Mouse (Mus musculus) urinary bladder, adult 2 months (tissue): ENCODE measurements around the gene Rngtt. TPM values are rescaled to one million over a fixed set of nuclear protein-coding genes. Genes with fewer than 3 reads are reported as not detected.

Source experiments
- DNase-seq: peaks from one replicate; pipeline ENCODE4 v3.0.0; 2022; ENCODE audit warnings: low spot score
- polyA plus RNA-seq: library from polyadenylated mRNA; depleted of rRNA; stranded (reverse); fragments of >200 nt; gene quantifications from 2 replicates; pipeline ENCODE4 v1.2.3, GENCODE M21; 2012; rRNA removed

Rngtt gene
- polyA plus RNA-seq, 1 experiment: 4.8 TPM

DNA sequence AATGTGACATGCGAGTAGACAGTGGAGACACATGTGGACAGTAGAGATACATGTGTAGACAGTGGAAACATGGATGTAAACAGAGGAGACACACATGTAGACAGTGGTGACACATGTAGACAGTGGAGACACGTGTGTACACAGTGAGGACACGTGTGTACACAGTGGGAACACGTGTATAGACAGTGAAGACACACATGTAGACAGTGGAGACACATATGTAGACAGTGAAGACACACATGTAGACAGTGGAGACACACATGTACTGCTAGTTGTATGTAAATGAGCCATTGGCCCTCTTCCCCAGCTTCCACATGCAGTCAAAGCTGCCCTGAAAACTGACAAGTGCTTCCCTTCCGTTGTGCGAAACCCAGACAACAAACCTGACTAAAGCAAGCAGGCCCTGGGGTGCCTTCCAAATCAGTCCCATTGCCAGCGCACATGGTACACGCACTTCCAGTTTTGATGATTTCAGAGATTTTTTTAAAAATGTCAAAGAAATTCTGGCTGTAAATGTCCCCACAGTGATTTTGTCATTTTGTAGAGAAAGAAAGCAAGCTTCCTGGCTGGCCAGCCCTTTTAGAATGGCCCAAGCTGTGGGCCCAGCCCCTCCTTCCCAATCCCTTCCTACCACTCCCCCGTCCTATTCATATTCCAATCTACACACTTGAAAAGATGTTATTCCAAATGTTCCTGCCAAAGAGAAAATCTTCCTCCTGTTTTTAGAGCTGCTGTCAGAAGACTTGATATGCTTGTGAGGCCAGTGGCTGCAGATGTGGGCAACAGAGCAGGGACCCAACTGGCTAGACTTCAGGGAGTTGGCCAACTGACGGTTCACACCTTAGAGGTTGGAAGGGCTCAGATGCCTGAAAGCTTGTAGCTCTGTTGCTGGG lies 204.2 kb downstream of the Rngtt start:
- no peak for DNase-seq

GRCm38 (mm10) chr4:33520196-33520595 lies 210.1 kb downstream of the Rngtt start:
- no peak for DNase-seq

GRCm38 (mm10) chr4:33520938-33521337 lies 210.8 kb downstream of the Rngtt start:
- no peak for DNase-seq

- DNase-seq: no peak
Measured at GRCm38 (mm10) chr4:33523774-33524173, 213.7 kb downstream of the Rngtt start.

GRCm38 (mm10) chr4:33524481-33525141 lies 214.5 kb downstream of the Rngtt start:
- DNase-seq: peak; percentile 31

DNA sequence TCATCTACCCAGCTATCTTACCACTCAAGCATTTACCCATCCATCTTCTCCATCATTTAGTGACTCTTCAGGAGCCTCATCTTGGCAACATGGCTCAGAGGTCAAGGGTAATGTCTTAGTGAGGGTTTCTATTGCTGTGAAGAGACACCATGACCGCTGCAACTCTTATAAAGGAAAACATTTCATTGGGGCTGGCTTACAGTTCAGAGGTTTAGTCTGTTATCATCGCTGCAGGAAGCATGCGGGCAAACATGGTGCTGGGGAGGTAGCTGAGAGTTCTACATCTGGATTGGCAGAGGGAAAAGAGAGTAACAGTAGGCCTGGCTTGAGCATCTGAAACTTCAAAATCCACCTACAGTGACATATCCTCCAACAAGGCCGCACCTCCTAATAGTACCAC lies 215.2 kb downstream of the Rngtt start:
- DNase-seq: no peak

GRCm38 (mm10) chr4:33526092-33526491 lies 216.0 kb downstream of the Rngtt start:
- no peak for DNase-seq

DNA sequence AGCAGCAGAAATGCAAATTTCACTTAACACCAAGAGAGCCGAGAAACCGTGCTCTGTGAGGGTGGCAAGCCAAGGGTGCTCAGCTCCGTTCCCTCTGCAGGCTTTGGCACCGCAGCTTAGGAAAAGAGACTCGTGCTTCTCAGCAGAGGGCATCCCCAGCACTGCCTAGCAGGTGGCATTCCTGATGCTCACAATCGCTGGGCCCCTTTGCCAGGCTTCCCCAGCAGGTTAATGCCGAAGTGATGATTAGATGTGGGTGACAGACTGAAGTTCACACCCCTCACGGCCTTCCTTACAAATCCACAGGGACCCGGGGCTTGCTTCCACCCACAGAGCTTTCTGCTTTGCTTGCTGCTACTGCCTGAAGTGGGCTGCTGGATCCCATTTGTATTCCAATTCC lies 216.6 kb downstream of the Rngtt start:
- DNase-seq: no peak

- DNase-seq: no peak
Measured at GRCm38 (mm10) chr4:33532596-33532995, 222.5 kb downstream of the Rngtt start.

DNA sequence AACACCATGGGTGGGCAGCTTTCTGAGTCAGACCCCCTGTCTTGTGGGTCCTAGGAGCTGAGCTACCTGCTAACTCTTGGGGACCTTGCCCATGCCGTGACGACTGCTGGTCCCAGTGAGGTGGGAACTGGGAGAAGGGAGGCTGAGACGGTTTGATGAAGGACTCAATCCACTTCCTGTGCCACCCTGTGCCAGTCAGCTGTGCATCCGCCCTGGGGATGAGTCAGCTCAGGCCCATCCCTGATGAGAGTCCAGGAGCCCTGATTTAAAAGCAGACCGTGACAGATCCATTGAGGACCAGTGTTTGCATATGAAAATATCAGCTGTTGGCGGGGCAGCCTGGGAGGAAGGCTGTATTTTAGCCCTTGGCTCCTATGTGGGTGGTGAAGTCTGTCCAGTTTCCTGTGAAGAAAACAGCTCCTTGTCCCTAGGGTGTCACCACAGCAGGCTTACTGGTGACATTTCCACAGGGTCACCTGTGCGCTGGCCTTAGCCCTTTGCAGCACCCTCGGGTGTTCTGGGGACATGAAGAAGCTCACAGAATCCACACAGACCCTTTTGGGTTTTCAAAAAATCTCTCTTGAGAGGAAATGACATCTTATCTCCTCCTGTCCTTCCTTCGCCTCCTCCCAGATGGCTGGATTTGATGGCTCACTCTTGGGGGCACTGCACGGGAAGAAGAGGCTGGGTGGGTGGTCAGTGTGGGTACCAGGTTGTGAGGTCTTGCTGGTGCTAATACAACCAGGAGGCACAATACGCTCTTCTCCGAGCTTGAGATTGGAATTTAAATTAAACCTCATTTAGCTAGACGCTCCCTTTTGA lies 234.9 kb downstream of the Rngtt start:
- DNase-seq: no peak

DNA sequence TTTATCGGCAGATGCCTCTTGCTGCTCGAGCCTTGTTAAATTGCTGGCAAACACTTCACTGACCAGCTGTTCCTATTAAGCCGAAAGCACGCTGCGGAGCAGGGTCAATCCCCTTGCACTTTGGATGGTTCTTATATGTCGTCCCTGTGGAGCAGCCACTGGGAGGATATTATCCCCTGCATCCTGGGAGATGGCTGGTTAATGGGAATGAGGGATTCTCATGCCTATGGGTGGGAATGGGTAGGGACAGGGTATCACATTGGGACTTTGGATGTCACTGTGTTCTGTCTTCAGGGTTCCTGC lies 235.4 kb downstream of the Rngtt start:
- no peak for DNase-seq

GRCm38 (mm10) chr4:33546278-33546677 lies 236.2 kb downstream of the Rngtt start:
- no peak for DNase-seq

DNA sequence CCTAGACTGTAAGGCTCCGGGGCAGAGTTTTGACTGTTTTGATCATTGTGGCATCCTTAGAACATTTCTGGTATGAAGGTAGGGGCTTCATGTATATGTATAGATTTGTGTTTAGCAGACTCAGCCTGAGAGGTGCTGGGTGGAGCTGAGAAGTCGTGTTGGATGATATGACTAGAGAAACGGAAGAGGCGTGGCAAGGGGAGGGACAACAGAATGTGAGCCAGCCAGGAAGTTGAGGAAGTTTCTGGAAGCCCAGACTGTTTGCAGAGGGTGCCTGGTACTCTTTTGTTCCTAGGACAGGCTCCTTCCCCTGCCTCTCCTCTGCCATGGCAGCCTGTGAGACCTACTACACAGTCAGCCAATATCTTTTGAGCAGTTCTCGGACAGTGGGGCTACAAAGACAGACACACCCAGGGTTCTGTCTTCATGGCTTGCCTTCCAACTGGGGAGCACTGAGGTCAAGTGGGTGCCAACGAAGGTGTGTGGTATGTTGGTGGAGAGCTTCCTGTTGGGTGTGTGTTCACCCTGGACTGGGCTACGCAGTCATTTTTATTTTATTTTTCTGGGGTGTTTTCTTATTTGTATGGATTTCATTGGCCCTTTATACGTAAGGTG lies 237.3 kb downstream of the Rngtt start:
- no peak for DNase-seq

DNA sequence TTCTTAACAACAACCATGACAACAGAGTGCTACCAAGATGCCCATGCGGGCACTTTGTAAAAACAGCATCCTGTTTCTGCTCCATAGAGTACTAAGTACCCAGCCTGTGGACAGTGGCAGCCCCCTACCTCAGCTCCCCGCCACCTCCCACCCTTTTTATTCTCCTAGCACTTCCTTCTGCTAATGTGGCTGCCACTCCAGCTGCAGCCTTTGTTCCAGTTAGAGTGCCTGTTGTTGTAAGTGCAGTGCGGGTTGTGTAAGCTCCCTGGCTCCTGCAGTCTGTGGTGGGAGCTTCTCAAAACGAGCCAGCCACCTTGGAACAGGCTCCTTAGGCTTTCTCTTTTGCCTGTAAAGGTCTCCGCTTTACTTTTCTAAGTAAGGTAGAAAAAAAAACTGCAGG lies 239.5 kb downstream of the Rngtt start:
- DNase-seq: no peak

Other genes starting within 250 kb of the Rngtt start
- 0.07 and 0.17 TPM in 2 replicates for gene Gabrr2, start 247.3 kb upstream of the Rngtt start, polyA plus RNA-seq
- 0.10 TPM in 1 of 2 replicates, not detected in the other for gene Gabrr1, start 177.8 kb upstream of the Rngtt start, polyA plus RNA-seq
- gene Pm20d2, start 120.6 kb upstream of the Rngtt start, polyA plus RNA-seq: 2.1 and 2.2 TPM in 2 replicates
- gene Srsf12, start 101.3 kb upstream of the Rngtt start, polyA plus RNA-seq: 0.04 and 0.18 TPM in 2 replicates
- gene Pnrc1, start 20.1 kb upstream of the Rngtt start, polyA plus RNA-seq: 40.4 and 51.2 TPM in 2 replicates